Mouse (Mus musculus): ENCODE measurements at regions not wholly inside any gene's neighbourhood (a gene's known extent, or its start where the extent isn't known, plus 50 kb on each side); places are given as distances from the start of the nearest gene placed in this dataset.

- no peak for TF ChIP-seq CTCF (IDR thresholded peaks at IDR 0.05; ENCODE audit: low read depth)
- TF ChIP-seq EP300 (optimal IDR thresholded peaks at IDR 0.05), result no peak
Observed at GRCm38 (mm10) chr5:142321316-142321715, 80.0 kb upstream of the Foxk1 start.

Data from stomach, postnatal 0 days (tissue).